Mouse (Mus musculus) frontal cortex, postnatal 36 days (tissue): ENCODE data around the gene Sumo2.
"Not testable (repeated sequence)": the region's sequence is repeated elsewhere in the genome, so short reads cannot be mapped to it uniquely, and the experiment has no call there.

Experiments
- DNase-seq, 2 experiments: peaks; one replicate each; pipeline ENCODE4 v3.0.0; 2022; ENCODE audit warnings: low spot score in 2 of 2

Gene Sumo2

DNA sequence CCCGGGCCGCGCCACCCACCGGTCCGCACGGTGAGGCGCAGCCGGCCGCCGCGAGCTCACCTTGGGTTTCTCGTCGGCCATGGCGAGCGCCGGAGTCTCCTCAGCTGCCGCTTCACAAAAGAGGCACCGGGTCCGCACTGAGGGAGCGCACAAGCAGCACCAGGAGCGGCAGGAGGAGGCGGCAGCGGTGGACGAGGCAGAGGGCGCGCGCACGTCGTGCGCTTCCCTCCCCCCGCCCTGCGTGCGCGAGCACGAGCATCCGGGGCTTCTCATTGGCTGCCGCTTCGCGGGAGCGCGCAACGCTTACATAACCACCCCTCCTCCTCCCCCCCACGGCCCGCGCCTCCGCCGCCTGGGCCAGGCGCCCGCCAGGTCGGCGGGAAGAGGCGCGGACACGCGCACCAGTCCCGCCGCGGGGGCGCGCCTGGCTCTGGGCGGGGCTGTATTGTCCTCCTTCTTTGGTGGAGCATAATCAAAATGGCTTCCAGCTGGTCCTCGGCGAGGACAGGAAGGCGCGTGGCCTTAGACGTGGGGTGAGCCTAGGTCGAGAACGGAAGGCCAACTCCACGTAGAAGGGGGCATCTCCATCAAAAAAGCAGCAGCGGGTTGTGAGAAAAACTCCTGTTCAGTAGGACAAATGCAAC is at the start of gene Sumo2:
Sumo2 (minus strand) TSS at position 239 of the 644 bp plus-strand sequence.
- DNase-seq = peak; percentile 98

DNA sequence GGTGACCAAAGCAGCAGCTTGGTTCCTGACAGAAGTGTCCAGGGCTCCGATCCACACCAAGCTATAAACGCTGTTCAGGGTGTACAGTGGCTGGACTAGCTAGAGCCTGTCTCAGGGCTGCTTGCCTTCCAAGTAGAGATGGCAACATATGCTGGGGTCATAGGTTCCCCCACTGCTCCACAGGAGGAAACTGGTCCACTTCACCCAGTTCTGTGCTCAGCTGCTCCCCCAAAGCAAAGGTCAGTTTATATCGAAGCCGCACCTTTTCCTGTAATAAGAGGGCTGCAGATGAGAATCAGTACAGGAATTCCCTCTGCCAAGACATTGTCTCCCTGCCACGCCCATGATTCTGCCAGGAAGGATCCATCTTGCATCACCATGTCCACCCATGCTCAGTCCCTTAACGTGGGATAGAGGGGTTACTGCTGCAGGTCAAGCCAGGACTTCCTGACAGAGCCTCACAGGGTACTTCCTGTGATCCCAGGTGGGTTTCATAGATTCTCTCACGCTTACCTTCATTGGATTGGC is 49.6 kb upstream of the Sumo2 start:
- DNase-seq = no peak

DNA sequence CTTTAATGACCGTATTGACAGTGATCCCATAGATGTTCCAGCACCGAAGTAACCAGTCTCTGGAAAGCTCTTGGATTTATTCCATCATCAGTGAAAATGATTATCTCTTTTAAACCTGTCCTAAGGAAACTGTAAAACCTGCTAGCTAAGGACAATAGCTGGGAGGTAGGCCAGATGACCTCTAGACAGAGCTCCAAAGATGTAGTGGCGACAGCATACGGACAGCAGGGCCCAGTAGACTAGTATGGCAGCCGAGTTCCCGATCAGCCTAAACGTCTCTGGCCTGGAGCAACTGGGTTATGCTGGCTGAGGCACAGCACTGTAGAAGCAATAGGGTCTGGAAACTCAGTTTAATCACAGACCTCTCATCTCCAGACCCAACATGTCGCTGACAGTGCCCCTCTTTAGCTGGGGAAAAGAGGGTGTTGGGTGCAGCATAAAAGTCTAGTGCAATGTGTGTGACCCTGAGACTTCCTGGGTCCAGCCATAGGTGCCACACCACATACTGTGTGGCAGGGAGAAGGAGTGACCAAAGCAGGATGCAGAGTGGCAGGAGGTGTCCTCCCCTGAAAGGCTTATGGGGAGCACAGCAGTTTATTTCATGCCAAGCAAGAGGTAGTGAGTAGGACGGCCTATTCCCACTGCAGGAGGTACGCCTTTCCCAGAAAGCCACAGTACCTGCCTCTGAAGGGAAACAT is 48.4 kb upstream of the Sumo2 start:
- no peak for DNase-seq

DNA sequence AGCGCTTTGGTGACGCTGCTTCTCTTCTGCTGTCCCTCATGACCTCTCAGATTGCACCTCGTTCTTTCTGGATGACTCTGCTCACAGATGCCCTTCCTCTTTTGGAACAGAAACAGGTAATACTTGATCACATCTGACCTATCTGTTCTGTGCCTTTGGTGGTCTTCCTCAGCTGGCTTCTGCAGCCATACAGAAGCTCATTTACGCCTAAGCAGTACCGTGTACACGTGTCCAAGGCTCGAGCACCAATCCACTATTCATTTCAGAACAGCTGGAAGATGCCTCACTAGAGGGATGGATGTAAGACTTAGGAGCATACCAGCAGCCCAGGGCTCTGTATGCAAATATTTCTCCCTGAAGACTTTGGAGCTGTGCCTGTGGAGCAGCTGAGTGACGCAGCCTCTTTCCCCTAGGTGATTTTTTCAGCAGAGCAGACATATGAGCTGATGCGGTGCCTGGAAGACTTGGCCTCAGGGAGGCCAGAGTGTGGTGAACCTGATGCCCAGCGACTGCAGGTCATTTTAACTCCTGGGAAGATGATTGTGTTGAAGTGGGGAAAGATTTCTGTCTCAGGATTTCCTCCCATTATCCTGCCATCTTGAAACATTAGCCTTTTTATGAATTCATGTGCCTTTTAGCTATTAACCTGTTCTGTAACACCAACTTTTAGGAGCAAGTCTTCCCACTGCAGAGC is 47.0 kb upstream of the Sumo2 start:
- no peak for DNase-seq

DNA sequence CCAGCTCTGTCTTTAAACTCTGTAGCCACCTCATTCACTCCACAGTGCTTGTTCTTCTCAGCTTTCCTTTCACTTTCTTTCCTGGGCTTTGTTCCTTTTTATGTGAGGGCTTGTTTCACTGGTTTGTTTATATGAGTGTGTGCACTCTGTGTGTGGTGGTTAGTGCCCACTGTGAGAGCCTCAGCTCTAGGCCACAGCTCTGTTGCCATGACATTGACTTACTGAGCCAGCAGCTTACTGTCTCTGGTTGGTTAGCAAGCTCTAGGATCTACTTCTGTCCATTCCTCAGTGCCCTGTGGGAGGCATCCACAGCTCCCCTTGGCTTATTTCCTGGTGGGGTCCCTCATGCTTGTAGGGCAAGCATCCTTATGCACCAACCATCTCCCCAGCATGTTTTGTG is 43.0 kb upstream of the Sumo2 start:
- DNase-seq = no peak

DNA sequence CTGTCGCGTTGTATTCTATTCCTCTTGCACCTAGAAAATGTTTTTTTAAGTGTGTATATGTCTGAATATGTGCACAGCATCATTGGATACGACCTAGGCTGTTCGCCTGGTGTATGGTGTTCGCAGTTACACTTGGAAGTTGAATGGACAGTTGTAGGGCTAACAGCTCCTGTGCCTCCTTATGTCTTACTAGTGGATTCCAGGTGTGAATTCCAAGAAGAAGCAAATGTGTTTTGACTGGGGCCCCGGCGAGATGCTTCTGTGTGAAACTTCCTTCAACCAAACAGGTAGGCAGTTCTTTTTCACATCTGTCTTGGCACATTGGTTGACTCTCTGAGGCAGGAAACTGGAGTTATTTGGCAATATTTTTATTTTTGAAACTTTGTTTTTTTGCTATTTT is 28.9 kb upstream of the Sumo2 start:
- DNase-seq = no peak

DNA sequence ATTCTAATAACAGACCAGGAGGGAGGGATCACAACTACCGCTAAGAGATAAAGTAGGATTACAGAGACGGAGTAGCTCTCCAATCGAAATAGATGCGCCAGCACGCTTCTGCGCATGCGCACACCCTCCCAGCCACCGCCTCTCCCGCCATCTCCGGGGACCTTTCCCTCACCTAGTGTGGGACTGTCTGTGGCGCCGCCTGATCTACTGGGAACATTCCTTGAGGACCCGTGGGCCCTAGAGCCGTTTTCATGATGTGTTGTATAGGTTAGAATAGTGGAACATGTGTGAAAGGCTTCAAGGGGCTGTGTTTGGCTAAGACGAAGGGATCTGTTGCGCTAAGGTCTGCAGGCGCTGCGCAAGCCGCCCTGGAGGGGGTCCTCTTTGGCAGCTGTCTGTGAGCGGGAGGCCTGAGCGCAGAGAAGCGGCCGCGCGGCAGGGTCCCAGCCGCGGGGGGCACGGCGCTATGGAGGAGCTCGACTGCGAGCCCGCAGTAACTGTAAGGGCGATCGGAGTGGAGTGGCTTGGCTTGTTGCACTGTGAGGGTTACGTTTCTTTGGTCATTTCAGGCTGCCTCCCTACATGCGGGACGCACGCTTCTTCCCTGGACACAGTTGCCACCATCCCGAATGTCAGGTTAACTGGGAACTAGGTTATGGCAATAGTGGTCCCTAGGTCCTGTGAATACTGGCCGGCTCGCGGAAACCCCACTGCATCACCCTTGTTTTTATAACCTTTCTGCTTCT is 28.2 kb upstream of the Sumo2 start, which contains the start of gene Nup85:
Nup85 (plus strand) TSS at position 371 of the 746 bp plus-strand sequence.
- DNase-seq = peak; percentile 97

DNA sequence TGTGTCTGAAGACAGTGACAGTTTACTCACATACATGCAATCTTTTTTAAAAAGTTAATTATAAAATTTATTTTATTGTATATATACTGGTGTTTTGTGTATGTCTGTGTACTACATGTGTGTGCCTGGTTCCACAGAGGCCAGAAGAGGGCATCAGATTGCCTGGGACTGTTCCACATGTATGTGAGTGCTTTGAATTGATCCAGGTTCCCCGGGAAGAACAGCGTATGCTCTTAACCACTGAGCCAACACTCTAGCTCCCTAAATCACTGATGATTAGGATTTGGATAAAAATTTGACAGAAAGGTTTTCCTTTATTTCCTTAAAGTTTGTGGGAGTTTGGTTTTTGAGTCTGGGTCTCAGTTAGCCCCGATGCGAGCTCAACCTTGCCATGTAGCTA is 27.3 kb upstream of the Sumo2 start:
- DNase-seq = no peak

DNA sequence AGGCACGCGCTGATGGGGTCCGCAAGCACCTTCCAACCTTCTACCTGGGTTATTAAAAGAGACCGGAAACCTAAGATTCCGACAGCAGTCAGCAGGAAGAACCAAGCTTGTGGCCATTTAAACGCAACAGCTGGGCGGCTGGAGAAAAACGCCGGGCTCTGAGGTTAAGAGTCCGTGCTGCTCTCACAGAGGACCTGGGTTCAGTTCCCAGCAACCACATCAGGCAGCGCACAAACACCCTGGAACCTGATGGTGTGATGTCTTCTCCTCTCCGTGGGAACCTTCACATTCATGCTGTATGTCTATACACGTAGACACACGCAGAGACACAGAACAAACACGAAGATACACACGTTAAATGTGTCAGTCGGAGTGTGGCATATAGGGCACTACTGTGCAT is 19.6 kb upstream of the Sumo2 start:
- no peak for DNase-seq

DNA sequence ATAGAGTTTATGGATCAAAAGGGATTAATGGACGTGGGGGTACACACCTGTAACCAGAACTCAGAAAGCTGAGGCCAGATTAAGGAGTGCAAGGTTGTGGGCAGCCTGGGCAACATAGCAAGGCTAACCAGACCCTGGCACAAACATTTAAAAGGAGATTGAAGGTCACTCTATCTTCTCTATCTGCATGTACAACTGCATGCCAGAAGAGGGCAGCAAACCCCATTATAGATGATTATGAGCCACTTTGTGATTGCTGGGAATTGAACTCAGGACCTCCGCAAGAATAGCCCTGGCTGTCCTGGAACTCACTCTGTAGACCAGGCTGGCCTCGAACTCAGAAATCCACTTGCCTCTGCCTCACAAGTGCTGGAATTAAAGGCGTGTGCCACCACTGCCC is 16.7 kb upstream of the Sumo2 start:
- no peak for DNase-seq

DNA sequence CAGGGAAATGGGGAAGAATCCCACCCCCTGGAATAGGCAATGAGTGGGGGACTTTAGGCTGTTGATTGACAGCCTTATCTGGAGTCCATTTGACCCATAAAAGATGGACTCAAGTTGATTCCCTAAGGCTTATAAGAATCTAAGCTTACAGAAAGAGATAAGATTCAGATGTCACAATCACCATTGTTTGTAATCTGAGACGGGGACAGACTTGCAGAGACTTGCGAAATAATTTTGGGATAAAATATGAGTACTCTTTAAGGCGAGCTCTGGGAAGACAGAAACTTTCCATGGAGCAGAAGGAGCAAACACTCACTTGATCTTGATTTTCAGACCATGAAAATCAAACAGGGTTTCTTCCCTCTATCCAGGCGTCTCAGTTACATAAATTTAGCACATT is 7.5 kb upstream of the Sumo2 start:
- DNase-seq = no peak

DNA sequence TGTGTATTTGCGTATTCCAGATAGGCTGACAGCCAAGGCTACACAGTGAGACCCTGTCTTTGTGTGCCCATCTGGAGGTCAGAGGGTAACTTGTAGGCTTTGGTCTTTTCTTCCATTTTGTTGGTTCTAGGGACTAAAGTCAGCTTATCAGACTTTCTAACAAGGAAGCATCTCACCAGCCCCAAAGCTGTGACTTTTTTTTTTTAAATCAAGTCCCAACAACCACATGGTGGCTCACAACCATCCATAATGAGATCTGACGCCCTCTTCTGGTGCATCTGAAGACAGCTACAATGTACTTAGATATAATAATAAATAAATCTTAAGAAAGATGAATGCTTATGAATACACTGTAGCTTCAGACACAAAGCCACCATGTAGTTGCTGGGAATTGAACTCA is 2.0 kb upstream of the Sumo2 start:
- no peak for DNase-seq

DNA sequence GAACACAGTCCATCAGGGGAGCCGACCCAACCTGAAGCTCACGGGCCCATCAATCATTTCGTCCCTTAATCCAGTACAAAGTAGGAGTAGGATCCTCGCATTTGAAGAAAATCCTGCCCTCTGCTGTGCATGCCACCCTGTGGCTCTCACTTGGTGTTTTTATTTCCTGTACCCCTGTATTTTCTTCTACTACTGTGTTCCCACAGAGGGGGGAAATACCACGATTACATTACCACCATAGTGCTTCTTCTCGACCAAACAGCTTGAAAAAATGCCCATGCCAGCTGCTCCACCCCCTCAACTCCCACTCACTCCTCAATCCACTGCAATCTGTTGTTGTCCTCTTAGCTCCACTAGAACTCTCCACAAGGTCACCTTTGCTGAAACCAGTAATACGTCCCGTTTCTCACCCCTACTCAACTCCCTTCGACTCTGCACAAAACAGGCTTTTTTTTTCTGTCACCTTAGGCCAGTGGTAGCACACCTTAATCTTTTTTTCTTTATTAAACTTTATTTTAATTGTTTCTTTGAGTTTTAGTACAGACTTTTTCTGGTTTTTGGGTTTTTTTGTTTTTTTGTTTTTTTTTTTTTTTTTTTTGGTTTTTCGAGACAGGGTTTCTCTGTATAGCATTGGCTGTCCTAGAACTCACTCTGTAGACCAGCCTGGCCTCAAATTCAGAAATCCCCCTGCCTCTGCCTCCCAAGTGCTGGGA is 936 bp upstream of the Sumo2 start:
- peak; percentile 44 to 62 for DNase-seq

DNA sequence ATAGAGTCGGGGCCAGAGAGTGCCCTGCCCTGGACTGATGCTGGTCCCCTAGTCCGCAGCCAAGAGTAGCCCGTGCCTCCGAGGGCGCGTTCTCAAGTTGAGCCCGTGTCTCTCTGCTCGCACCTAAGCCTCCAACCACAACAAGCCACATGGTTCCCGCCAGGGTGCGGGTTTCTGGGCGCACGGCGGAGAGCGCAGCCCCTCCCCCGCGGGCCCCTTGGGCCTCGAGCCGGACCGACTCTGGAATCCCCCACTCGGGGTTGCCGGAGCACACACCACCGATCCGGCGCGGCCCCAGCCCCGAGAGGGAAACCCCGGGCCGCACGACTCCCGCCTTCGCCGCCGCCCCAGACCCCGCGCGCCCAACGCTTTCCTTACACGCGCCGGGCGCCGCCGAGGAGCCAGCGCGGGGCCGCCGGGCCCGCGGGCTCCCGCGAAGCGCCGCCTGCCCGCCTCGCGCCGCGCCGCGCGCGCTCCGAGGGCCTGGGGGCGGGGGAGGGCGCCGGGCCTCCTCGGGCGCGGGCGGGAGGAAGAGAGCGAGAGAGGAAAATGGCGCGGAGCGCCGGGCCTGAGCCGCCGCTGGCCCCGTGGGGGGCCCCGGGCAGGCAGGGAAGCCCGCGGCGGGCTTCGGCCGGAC is 557 bp downstream of the Sumo2 start:
- peak; percentile 41 to 54 for DNase-seq

DNA sequence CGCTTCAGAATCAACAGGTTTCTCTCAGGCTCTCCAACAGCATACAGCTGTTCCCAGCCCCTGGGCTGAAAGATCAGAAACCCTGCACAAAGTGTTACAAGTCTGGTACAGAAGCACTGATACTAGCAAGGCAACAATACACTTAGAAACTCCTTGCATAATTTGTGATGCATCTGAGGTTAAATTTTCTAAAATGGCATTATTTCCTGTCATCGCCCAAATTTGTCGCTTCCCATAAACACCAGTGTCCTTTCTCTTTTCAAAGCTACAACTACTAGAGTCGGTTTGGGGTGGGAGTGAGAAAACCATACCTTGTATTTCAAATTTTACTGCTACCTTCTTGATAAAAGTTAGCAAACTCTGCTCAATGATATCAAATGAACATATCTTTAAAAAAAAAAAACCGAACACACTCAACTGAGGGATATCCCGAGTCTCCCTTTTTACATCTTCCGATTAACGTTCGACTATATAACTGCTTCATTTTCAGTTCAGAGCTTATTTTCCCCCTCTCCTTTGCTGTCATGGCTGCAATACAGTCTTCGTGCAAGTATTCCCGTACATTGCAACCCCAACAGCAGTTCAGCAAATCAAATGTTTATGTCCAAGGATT is 1.2 kb downstream of the Sumo2 start:
- DNase-seq = no peak

DNA sequence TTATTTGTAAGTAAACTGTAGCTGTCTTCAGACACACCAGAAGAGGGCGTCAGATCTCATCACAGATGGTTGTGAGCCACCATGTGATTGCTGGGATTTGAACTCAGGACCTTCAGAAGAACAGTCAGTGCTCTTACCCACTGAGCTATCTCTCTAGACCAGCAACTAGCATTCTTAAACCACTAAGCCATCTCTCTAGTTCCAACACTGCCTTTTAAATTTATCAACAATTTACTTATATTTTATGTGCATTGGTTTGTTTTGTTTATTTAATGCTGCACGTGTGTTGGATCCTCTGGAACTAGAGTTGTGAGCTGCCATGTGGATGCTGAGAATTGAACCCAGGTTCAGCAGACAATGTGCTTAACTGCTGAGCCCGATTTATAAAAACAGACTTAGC is 9.6 kb downstream of the Sumo2 start:
- DNase-seq = not testable (repeated sequence)

DNA sequence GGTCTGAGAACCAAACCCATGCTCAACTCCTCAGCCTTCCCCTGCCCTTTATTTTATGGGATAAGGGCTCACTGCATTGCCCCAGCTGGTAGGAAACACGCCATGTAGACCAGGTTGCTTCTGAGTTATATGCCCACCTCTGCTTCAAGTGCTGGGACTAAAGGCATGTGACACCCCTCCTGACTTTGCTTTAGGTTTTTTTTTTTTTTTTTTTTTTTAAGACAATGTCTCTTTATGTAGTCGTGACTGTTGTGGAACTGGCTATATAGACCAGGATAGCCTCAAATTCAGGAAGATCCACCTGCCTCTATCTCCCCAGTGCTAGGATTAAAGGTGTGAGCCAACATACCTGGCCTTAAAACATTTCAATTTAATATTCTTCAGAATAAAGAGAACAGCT is 13.4 kb downstream of the Sumo2 start:
- DNase-seq = no peak

DNA sequence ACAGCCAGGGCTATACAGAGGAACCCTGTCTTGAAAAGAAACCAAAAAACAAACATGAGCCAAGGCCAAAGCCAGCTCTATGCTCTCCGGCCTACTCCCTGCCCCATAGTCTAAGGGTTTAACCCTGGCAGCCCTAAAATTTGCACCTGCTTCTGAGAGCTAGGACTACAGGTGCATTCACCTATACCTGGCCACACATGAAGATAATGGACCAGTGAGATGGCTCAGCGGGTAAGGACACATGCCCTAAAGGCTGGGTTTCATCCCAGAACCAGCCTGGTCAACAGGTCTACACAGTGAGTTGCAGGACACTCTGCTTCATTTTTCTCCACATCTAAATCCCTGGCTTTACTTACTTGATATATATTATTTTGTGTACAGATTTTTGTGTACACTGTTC is 13.8 kb downstream of the Sumo2 start:
- no peak for DNase-seq

DNA sequence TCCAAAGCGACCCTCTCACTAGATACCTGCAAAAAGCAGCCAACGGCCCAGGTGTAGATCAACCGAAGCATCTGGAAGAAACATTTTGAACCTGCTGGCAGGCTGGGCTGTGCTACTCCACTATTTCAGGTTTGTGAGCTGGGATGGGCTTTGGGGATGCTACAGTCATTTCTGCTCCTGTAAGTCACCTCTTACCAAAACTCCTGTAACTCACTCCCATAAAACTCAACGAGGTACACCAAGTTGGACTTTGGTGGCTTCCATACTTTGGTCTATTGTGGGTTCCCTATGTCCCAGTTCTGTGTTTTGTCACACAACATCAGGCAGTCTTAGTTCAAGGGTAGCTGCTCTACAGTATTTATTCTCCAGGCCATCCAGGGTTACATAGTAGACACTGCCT is 15.0 kb downstream of the Sumo2 start:
- no peak for DNase-seq

DNA sequence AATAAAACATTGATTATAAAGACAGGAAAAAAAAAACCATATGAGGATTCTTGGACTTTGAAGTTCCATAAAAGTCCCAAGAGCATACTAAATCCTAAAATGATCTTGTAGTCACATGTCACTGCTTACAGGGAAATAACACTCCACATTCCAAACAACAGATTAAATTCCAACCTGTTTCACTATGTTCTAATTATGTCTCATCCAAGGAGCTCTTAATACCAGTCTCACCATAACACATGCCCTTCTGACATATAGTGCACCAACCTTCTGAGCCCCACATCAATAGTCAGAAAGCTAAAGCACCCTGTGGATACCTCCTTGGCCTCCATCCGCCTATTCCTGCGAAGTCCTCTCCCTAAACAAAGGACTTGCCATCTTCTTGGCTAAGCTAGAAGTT is 15.9 kb downstream of the Sumo2 start:
- no peak for DNase-seq

DNA sequence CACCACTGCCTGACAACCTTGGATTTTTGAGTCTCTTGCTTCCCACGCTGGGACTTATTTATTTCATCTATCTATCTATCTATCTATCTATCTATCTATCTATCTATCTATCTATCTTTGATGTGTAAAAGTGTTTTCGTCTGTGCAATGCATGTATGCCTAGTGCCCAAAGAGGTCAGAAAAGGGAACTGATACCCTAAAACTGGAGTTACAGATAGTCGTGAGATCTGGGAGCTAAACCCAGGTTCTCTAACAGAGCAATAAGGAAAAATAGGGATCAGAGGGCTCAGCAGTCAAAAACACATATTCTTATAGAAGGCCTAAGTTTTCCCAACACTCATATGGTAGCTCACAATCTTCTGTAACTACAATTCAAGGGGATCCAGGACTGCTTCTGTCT is 16.5 kb downstream of the Sumo2 start:
- no peak for DNase-seq
